ENCODE assay signal across 18 mouse cellular contexts in the genomic region with DNA sequence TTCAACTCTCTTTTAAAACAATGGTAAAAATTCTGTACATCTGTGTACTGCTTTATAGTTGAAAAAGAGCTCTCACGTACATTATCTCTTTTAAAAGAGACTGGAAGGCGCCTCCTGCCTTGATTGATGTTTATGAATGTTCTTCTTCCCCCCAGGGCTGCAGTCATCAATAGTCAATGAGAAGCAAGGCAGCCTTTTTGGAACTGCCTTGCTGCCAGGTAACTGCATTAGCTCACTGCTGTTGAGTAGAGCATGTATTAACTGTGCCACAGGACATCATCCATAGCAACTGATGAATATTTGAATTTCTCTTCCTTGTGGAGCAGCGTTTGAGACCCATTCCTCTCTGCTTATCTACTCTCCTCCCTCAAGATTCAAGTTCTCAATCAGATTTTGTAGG.
"Had no signal": no experiment of that assay in that cellular context is flagged by ENCODE, and none has a peak within 500 bp of the region (broad histone marks: within the 10 kb centered on the region; RNA-seq: fewer than 3 reads in every experiment).

No protein-coding gene starts in this region.

- H3K9ac ChIP-seq: liver, embryonic 13.5 days; liver, embryonic 15.5 days; liver, postnatal 0 days; lung, embryonic 15.5 days; midbrain, embryonic 12.5 days; neural tube, embryonic 12.5 days; stomach, embryonic 15.5 days had no signal

- H3K4me2 ChIP-seq: liver, embryonic 13.5 days; liver, embryonic 15.5 days; lung, embryonic 15.5 days; midbrain, embryonic 12.5 days; neural tube, embryonic 12.5 days; stomach, embryonic 15.5 days had no signal

- DNase-seq: liver, embryonic 13.5 days; liver, postnatal 0 days; lung, adult 2 months; lung, postnatal 14 days; lung, postnatal 36 days; right cerebral cortex, postnatal 14 days; thymus, adult 2 months; thymus, postnatal 25 days; thymus, postnatal 4 days had no signal

- H3K9me3 ChIP-seq: liver, embryonic 13.5 days; liver, embryonic 15.5 days; lung, embryonic 15.5 days; megakaryocyte, embryonic 14.5 days; midbrain, embryonic 12.5 days; neural tube, embryonic 12.5 days; stomach, embryonic 15.5 days had no signal

- H3K36me3 ChIP-seq: liver, embryonic 13.5 days; liver, embryonic 15.5 days; lung, embryonic 15.5 days; midbrain, embryonic 12.5 days; neural tube, embryonic 12.5 days; stomach, embryonic 15.5 days had no signal

- H3K27ac ChIP-seq: liver, embryonic 13.5 days; liver, embryonic 15.5 days; lung, embryonic 15.5 days; macrophage; midbrain, embryonic 12.5 days; neural tube, embryonic 12.5 days; stomach, embryonic 15.5 days; stomach, postnatal 0 days had no signal

- H3K4me3 ChIP-seq: liver, embryonic 13.5 days; liver, embryonic 15.5 days; lung, embryonic 15.5 days; megakaryocyte, embryonic 14.5 days; midbrain, embryonic 12.5 days; neural tube, embryonic 12.5 days; stomach, embryonic 15.5 days had no signal

- ATAC-seq: liver, postnatal 0 days; lung, postnatal 0 days had no signal

- H3K4me1 ChIP-seq: liver, embryonic 13.5 days; liver, embryonic 15.5 days; lung, embryonic 15.5 days; megakaryocyte, embryonic 14.5 days; midbrain, embryonic 12.5 days; neural tube, embryonic 12.5 days; stomach, embryonic 15.5 days had no signal

- H3K27me3 ChIP-seq: liver, embryonic 13.5 days; liver, embryonic 15.5 days; lung, embryonic 15.5 days; megakaryocyte, embryonic 14.5 days; midbrain, embryonic 12.5 days; neural tube, embryonic 12.5 days; stomach, embryonic 15.5 days had no signal
